Mouse (Mus musculus) mouse trophoblast stem cell (cell line): ENCODE measurements around the gene Zbtb2.
"Not testable (repeated sequence)": the region's sequence is repeated elsewhere in the genome, so short reads cannot be mapped to it uniquely, and the experiment has no call there.

Source experiments
- in situ Hi-C, 2 experiments: fragments of 300-500 bp; cut with MseI, MboI; formaldehyde crosslinking; loops; 2 replicates in 1 of 2; 3 replicates in 1 of 2; pipeline ENCODE4 v1.15.1; 2025

The Zbtb2 gene

GRCm38 (mm10) chr10:4387701-4388383 lies at the start of gene Zbtb2:
Gene Zbtb2 (minus strand): TSS chr10:4388108.
- in situ Hi-C loops = no loop called here

- in situ Hi-C loops = no loop called here
These were observed 47.5 kb upstream of the Zbtb2 start for GRCm38 (mm10) chr10:4435416-4435815.

GRCm38 (mm10) chr10:4433871-4434270 lies 46.0 kb upstream of the Zbtb2 start:
- in situ Hi-C loops = not testable (repeated sequence)

- in situ Hi-C loops = no loop called here
These were observed 45.3 kb upstream of the Zbtb2 start for GRCm38 (mm10) chr10:4432996-4433755.

GRCm38 (mm10) chr10:4432123-4432931 lies 44.4 kb upstream of the Zbtb2 start, which contains the start of the genes Rmnd1 and Armt1:
Gene Rmnd1 (minus strand): TSS chr10:4432388.
Gene Armt1 (plus strand): TSS chr10:4432467.
- in situ Hi-C loops = no loop called here

GRCm38 (mm10) chr10:4431746-4432122 lies 43.8 kb upstream of the Zbtb2 start:
- in situ Hi-C loops = no loop called here

GRCm38 (mm10) chr10:4430826-4431225 lies 42.9 kb upstream of the Zbtb2 start:
- in situ Hi-C loops = no loop called here

GRCm38 (mm10) chr10:4430399-4430798 lies 42.5 kb upstream of the Zbtb2 start:
- in situ Hi-C loops = no loop called here

- in situ Hi-C loops = no loop called here
These were observed 37.3 kb upstream of the Zbtb2 start for GRCm38 (mm10) chr10:4425245-4425644.

GRCm38 (mm10) chr10:4407191-4407590 lies 19.3 kb upstream of the Zbtb2 start:
- in situ Hi-C loops = loop anchor here (25.0 kb wide), 1 partner anchor 755 kb away; no protein-coding TSS in a partner anchor

GRCm38 (mm10) chr10:4405511-4405910 lies 17.6 kb upstream of the Zbtb2 start:
- in situ Hi-C loops = loop anchor here (25.0 kb wide), 1 partner anchor 757 kb away; no protein-coding TSS in a partner anchor

- in situ Hi-C loops = loop anchor here (25.0 kb wide), 1 partner anchor 757 kb away; no protein-coding TSS in a partner anchor
These were observed 17.1 kb upstream of the Zbtb2 start for GRCm38 (mm10) chr10:4404895-4405491.

GRCm38 (mm10) chr10:4398058-4398457 lies 10.2 kb upstream of the Zbtb2 start:
- in situ Hi-C loops = no loop called here

- in situ Hi-C loops = no loop called here
These were observed 7.4 kb upstream of the Zbtb2 start for GRCm38 (mm10) chr10:4395321-4395720.

- in situ Hi-C loops = no loop called here
These were observed 3.9 kb upstream of the Zbtb2 start for GRCm38 (mm10) chr10:4391851-4392250.

- in situ Hi-C loops = no loop called here
These were observed 3.2 kb upstream of the Zbtb2 start for GRCm38 (mm10) chr10:4391076-4391475.

- in situ Hi-C loops = no loop called here
These were observed 2.6 kb upstream of the Zbtb2 start for GRCm38 (mm10) chr10:4390550-4390949.

GRCm38 (mm10) chr10:4389461-4390112 lies 1.7 kb upstream of the Zbtb2 start:
- in situ Hi-C loops = no loop called here

GRCm38 (mm10) chr10:4389036-4389435 lies 1.1 kb upstream of the Zbtb2 start:
- in situ Hi-C loops = no loop called here

- in situ Hi-C loops = no loop called here
These were observed 457 bp upstream of the Zbtb2 start for GRCm38 (mm10) chr10:4388384-4388745.
